Mouse (Mus musculus): ENCODE results near the gene Ciapin1.
A peak's percentile ranks its signal among the peaks of the same experiment; 100 is the strongest.

Gene Ciapin1

DNA sequence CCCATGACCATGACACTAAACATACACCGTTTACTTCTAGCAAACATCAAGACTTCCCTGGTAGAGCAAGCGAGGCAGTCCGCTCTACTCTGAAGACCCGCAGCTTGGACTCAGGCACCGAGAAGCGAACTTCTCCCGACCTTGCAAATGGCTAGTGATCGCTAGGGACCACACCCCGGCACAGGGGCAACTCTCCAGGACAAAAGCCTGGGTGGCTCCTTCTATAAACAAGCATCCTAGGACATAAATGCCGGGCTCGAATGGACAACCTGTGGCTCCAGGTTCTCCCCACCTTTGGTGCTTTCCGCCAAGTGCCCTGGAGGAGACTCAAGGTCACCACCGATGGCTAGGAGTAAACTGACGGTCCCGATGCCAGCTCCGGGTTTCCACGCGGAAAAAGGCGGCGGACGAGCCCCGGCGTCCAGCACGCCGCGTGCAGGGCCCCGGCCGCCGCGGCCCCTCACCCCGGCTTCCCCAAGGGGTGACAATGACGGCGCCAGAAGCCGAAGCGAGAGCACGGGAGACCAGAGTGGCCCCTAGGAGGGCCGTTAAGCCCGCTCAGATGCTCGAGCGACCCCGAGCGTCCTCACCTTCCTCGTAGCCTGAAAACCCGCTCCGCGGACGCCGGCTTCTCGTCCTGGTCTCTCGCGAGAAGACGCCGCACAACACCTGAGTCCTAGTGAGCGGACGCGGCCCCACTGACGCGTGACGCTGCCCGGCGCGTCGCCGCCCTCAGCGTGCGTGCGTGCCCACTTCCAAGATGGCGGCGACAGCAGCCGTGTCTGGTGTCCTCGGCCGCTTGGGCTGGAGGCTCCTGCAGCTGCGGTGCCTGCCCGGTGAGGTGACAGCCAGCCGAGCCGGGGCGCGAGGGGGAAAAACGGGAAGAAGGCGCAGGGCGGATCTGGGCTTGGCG, at the start of gene Ciapin1, which contains the start of gene Coq9:
Gene Ciapin1, minus strand, starts transcription at position 697 of the 913 bp plus-strand sequence.
Gene Coq9, plus strand, starts transcription at position 660 of the 913 bp plus-strand sequence.
- DNase-seq, result peak; percentile 98

DNA sequence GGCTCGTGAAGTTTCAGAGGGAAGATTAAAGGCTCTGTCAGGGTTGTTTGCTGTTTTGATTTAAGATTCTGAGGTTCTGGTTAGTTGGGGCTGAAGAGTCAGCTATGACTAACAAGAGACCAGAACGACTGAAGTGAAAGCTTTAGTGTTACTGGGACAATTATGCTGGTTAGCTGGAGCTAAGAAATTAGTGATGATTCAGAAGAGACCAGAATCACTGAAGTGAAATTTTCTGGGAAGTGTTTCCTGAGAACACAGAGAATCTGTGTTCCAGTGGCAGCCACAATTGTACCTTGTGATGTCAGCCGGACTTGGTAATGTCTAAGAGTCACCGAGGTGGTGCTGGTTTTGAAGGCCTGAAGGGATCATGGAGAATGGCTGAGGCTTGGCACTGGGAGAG, 42.6 kb upstream of the Ciapin1 start:
- DNase-seq, result no peak

DNA sequence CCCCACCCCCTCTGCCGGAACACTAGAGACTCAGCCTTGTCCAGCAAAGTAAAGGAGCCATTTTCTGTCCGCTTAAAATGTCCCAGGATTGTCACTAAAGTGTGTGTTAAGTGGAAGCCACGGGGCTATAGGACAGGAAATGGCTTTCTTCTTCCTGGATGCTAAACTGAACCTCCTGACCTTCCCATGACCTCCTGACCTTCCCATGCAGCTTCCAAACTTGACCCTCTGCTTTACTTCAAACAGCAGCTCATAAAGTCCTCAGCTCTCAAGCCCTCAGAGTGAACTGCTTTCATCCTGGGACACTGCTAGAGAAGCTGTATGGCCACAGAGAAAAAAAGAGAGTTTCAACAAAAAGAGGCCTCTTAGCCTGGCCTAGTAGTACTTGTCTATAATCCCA, 38.7 kb upstream of the Ciapin1 start:
- no peak for DNase-seq

DNA sequence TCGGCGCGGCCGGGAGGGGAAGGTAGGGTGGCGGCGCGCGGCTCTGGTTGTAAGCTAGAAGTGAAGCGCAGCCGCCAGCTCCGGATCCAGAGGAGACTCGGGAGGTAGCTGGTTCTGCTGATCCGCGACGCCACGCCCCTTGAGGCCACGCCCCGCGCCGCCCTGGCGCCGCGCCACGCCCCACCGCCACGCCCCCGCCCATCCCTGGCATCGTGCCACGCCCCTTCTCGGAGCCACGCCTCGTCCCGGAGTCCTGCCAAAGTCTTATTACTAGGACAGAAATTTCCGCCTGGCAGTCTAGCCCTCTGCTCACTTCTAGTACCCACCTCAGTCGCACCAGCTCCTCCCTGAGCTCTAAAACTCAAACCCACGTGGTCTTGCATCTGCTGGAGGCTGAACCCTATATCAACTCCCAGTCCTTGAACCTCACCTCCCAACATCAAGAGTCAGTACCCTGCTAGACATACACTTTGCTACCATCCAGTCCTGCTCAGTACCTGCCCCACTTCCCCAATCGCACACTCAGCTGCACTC, 38.1 kb upstream of the Ciapin1 start, which contains the start of gene Dok4:
Gene Dok4, minus strand, starts transcription at position 134 of the 534 bp plus-strand sequence.
- peak; percentile 87 for DNase-seq

DNA sequence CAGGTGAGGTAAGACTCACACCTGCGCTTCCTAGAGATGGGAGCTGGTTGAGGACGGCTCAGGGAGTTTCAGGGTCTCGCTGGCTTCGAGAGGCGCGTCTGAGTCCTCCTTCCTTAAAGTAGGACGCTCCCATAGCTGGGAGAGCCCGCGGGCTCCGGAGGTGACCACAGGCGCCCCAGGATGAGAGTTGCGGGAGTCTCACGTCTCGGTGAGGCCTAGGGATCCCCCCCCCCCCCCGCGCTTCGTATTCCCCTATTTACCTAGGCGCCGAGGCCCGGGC, 37.7 kb upstream of the Ciapin1 start:
- no peak for DNase-seq

DNA sequence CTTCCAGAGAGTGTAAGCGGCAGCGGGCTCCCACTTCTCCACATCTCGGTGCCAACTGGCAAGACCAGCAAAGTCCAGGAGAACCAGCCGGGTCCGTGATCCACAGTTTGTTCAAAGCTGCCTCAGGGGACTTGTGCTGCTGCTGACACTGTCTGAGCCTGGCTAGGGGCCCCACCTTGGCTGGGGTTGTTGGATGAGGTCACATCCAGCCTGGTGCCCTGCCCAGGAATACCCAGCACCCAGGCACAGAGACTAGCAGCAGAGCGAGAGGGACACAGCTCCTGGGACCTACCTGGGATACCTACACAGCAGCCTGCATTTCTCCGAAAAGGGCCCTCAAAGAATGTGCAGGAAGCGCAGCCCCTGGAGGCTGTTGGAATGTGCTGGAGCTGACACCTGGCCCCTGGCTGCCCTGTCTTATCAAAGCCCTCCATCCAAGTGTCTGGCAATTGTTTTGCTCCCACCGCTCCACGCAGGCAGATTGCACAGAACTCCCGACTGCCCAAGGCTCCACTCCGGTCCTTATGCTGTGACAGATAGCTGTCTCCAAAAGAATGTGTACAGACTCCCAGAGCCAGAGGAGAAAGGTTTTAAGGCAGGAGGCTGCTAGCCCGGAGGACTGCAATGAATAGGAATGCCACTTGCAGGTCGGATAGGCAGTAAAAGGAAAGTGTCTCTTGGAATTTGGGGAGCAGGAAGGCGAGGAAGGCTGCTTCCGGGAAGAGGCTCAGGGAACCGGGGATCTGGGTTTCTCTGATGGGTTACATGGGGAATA, 37.1 kb upstream of the Ciapin1 start:
- peak; percentile 9 for DNase-seq

DNA sequence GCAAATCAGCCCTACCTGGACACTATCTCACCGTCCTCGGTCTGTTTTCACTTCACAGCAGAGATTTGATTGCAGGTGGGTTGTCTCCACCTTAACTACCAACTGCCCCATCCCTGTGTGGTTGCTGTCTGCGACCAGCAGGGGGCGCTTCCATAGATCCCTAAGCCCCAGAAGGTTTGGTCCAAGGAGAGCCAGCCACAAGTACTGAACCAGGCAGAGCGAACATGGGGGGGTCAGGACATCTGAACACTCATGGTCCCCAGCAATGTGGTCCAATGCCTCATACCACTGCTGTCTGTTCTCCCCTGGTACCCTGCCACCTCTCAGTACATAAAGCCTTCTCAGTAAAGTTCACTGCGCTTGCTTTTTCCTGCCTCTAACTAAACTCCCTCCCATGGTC, 36.2 kb upstream of the Ciapin1 start:
- DNase-seq, result peak; percentile 78

DNA sequence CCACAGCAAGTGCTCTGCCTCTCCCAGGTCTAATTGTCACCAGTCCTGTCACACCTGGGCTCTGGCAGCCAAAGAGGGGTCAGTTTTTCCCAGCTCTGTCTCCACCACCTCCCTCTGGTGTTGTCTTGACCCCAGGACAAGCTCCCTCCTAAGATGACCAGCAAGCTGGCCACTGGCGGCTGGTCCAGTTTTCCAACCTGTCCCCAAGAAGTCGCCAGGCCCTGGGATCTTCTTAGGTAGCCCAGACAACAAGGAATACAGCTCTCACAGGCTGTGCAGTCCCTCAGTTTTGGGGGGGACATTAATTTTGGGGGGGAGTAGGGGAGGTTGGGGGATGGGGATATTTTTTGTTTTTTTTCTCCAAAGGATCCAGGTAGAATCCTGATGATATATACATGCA, 34.4 kb upstream of the Ciapin1 start:
- DNase-seq, result no peak

DNA sequence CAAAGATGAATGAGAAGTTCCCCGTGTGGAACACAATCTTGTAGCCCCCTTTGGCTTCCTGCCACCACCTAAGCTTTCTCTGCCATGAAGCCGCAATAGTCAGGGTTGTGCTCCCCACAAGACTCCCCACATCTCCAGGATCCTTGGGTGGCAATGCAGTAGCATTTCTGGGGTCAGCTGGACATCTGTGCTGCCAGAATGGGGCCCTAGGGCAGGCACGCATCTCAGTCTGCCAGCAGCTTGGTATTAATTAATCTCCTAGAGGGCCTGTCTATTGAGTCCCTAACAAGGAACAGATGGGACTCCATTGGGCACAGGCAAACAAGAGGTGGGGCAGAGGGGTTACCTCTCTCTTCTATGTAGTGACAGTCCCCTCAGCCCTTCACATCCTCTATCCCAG, 34.0 kb upstream of the Ciapin1 start:
- DNase-seq, result peak; percentile 76

DNA sequence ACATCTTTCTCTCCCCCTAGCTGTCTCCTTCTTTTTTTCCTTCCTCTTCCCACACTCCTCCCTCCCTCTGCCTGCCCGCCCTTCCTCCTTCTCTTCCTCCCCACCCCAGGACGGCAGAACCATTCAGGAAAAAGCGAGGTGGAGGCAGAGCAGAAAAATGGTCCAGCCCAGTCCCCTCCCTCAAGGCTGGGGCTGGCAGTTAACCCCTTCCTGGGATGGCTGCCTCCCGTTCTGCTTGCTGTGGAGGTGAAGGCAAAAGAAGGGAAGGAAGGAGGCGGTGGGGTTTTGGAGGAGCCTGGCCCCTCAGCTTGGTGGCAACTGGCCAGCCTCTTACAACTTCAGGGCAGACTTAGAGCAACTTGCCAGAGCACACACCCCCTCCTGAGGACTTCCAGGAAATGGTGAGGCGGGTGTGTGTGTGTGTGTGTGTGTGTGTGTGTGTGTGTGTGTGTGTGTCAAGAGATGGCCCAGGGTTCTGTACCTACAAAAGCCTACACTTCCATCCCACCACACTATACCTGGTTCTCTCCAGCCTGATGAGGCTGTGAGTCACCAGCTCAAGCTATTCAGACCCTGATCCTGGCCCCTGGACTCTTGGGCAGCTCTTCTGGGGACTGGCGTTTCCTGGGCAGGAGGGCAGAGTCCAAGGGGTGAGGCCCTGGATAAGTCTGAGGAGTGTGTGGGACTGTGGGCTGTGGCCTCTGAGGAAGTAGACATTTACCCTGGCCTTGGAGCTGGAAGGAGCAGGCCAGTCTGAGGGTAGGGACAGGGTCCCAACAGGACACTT, 33.1 kb upstream of the Ciapin1 start:
- DNase-seq, result peak; percentile 85

DNA sequence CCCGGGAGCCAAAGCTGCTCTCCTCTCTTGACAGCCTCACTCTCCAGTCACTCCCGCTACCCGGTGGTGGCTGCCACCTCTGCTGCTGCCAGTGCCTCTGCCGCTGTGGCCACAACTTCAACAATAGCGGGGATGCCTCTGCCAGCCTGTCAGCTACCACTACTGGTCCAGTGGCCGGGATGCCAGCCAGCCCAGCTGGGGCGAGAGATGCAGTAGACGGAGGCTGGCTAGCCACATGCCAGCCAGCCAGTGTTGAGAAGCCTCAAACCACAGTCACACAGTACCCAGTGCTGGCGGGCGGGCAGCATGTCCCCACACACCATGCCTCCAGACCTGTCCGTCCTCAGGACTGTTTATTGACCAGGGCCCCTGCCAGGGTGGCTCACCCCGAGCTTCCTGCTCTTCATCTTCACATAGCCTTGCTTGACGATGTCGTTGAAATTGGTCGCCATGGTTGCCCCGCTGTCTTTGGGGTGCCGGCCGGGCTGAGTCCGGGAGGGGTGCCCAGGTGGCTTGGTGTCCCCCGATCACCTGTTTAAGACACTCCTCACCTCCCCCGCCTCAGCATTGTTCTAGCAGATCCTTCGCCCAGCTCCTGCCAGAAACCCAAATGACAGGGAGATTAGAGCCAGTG, 32.4 kb upstream of the Ciapin1 start:
- DNase-seq, result peak; percentile 48

DNA sequence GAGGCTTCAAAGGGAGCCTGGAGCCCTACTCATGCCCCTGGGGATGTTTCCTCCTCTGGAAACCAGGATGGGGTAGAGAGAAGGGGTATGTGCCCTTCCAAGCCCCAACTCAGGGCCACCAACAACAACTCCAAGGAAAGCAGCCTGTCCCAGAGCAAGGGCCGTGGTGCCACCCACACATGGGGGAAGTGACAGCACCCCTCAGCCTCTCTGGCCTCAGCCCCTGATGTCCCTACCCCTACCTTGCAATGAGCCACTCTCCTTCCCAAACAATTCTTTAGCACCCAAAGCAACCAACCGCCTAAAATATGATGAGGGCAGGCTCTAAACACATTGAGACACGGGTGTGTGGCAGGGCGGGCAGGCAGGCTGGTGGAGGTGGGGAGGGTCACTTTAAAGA, 31.8 kb upstream of the Ciapin1 start:
- no peak for DNase-seq

DNA sequence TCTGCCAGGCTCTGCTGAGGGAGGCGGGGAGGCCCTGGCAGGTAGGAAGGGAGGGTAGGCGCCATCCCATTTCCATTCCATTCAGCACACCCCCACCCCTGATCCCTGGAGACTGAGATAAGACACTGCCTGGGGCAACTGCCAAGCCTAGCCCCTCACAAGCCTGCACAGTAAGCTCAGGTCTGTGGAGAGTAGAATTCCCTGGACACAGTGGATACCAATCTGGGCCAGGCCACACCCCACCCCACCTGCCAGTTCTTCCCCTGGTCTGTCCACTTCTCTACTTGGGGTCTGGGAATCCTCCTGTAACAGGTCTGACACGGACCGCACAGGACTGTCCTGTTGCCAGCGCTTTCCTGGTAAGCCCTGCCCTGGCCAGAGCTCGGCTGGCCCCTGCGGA, 31.0 kb upstream of the Ciapin1 start:
- no peak for DNase-seq

DNA sequence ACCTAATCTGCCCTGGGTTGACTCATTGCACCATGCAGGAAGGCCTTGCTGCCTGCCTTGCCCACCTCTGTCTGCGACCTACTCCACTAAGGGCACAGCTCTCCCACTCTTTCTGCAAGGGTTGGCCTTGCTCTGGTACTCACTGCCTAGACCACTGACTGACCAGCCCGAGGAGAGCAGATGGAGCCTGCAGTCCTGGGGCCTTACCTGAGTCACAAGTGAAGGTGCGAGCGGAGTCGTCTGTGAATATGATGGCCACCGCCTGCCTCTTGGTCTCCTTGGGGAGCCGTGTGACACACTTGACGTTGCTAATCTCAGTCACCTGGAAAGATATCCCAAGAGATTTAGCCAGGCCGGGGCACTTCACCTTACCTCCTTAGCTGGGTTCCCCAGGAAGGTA, 28.8 kb upstream of the Ciapin1 start:
- DNase-seq, result no peak

DNA sequence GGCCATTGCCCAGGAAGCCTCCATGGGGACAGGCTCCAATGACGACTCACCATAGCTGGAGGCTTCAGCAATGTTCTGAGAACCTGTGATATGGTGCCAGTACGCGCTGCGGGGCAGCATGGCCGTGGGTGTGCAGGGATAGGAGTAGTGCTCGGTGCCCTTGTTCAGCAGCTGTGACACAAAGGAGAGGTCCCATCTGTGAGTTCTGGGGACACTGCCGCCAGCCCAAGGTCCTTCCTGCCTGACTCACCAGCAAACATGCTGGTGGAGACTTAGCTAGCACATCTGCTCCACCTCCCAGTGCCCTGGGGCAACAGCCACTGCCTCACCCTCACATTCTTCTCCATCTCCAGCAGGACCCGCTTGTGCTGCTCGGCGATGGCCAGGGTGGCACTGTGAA, 27.1 kb upstream of the Ciapin1 start:
- DNase-seq, result no peak

DNA sequence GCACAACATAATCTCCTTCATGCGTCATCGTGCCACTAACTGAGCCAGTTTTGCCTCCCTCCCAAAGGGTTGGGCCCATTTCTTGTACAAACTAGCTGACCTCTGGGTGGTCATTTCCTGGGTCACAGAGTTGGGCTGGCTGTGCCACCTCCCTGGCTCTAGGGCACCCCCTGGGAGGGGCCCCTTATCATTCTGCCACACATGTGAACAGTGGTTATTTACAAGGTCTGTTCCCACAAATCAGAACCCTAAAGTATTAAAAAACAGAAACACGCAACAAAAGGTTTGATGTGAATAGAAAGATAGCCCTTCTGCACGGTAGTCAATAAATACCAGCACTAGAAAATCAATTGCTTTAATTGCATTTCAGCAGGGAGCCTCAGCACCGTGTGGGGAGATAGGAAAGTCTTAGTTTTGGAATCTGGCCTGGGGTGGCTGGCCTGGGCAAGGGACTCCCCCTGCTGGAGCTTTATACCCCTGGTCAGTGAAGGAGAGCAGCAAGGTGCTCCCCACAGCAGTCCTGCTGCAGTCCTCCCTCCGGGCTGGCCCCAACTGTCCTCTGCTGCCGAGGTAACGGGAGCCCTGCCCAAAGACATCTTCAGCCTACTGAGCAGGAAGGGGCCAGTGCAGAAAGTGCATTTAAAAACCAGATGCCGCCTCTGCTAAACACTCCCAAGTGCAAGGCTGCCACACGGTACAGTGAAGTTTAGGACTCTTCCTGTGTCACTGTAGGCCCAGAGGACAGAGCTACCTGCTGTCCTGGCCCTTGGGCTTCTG, 25.9 kb upstream of the Ciapin1 start:
- no peak for DNase-seq

DNA sequence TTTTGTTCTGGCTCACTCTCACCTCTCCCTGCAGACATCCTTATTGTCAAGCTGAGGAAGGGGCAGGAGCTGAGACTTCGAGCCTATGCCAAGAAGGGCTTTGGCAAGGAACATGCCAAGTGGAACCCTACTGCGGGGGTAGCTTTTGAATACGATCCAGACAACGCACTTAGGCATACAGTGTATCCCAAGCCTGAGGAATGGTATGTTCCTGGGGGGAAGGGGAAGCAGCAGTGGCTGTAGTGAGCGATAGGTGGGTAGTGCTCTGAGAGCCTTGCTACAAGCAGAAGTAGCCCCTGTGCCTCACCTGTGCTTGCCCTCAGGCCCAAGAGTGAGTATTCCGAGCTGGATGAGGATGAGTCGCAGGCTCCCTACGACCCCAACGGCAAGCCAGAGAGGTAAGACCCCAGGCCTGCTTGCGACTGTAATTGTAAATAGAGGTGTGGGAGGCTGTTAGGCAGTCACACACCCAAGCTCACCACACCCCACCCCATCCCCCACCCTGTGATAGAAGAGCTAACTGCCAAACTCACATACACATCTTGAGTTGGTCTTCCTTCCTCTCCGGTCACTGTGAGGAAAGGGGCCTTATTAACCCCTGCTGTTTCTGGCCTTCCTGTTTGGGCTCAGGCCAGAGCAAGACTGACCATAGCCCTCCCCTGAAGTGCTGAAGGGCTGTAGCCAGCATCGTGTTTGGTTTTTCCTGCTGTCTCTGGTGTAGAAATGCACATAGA, 24.5 kb upstream of the Ciapin1 start:
- DNase-seq, result no peak

DNA sequence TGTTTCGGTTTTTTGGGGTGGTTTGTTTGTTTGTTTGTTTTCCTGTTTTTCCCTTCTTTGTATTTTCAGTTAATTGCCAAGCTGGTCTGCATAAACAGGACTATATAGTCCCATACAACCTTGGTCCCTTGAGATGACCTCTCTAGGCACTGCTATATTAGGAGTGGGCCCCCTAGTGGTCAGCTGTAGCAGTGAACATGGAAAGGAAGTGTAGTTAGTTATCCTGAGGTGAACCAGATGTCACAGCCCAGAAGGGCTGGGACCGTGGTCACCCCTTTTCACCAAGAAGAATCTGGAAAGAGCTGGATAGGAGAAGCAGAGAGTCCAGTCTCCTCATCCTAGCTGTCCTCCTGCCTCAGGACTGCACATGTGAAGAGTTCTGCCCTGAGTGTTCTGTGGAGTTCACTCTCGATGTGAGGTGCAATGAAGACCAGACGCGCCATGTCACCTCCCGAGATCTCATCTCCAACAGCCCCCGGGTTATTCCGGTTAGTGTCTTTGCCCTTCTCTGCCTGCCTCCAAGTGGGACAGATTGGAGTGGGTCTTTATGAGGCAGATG, 23.3 kb upstream of the Ciapin1 start:
- peak; percentile 74 for DNase-seq

DNA sequence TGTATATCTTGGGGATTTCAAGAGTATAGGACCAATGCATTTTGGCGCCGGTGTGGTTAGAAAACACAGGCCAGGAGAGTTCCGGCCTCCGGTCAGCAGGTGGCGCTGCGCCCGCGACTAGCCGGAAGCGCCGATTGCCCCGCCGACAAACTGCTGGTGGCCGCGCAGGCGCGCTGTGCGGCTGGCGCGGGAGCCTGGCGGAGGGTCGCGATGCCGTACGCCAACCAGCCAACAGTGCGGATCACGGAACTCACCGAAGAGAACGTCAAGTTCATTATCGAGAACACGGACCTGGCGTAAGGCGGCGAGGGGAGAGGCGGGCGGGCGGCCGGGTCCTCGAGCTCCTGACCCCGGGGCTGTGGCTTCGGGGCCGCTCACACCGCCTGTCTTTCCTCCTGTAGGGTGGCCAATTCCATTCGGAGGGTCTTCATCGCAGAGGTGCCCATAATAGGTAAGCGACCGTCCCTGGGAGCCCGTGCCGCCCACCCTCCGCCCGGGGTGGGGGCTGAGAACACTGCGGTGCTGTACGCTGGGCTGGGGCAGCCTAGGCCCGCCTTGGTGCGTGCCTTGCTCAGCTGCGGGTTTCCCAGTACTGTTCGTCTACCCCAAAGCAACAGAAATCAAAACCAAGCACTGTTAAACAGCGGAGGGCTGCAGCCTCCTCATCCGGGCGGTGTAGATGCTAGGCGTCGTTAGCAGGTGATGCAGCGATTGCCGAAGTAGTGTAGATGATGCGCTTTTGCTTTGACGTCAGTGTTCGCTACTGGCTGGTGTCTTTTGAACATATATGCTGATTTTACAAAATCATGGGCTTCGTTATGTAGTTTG, 19.4 kb upstream of the Ciapin1 start, which contains the start of gene Polr2c:
Gene Polr2c, plus strand, starts transcription at position 105 of the 828 bp plus-strand sequence.
- peak; percentile 90 for DNase-seq

DNA sequence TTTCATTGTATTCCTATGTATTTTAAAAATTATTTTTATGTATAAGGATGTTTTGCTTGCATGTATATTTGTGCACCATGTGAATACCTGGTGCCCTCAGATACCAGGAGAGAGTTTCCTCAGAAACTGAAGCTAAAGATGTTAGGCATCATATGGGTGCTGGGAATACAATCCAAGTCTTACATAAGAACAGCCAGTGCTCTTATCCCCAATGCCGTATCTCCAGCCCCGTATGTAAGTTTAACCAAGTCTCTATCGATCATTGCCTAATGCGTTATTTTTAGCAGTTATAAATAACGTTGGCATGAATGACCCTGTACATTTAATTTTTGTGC, 18.8 kb upstream of the Ciapin1 start:
- no peak for DNase-seq

Data from retina, postnatal 1 day (tissue).